Mouse (Mus musculus) intestine, embryonic 14.5 days (tissue): Measurements from ENCODE around the gene Gm10192. TPM values are rescaled to one million over a fixed set of nuclear protein-coding genes. Genes with fewer than 3 reads are reported as not detected.
"Not testable (repeated sequence)": the region's sequence is repeated elsewhere in the genome, so short reads cannot be mapped to it uniquely, and the experiment has no call there.

Experiments used
- ATAC-seq: fragments of 200-750 bp; cut with Nextera tagmentation; replicated peaks from 2 replicates; pipeline ENCODE4 v1.8.0; 2017; ENCODE audit warnings: low read depth, moderate number of reproducible peaks, moderate TSS enrichment, moderate library complexity; ENCODE audit not compliant: low FRiP score, low TSS enrichment
- DNase-seq: peaks from one replicate; pipeline ENCODE4 v3.0.0-alpha.2; 2018; ENCODE audit warnings: low spot score
- H3K27ac ChIP-seq: fragments of 300-500 bp; sonication (generic); 2 replicates; pipeline ENCODE4 v1.5.1; 2014; ENCODE audit warnings: low read depth, mild to moderate bottlenecking, control low read depth
- H3K27me3 ChIP-seq: fragments of 300-500 bp; sonication (generic); replicated peaks from 2 replicates; pipeline ENCODE4 v1.6.1; 2014; ENCODE audit warnings: low read length, control low read depth; ENCODE audit not compliant: control insufficient read depth, insufficient read depth
- H3K36me3 ChIP-seq: fragments of 300-500 bp; sonication (generic); 2 replicates; pipeline ENCODE4 v1.6.1; 2014; ENCODE audit warnings: low read length, control low read depth; ENCODE audit not compliant: control insufficient read depth, insufficient read depth
- H3K4me1 ChIP-seq: fragments of 300-500 bp; sonication (generic); replicated peaks from 2 replicates; pipeline ENCODE4 v1.6.1; 2014; ENCODE audit warnings: low read length, control low read depth, mixed read lengths; ENCODE audit not compliant: control insufficient read depth, insufficient read depth
- H3K4me2 ChIP-seq: fragments of 300-500 bp; sonication (generic); 2 replicates; pipeline ENCODE4 v1.6.1; 2014; ENCODE audit warnings: low read length
- H3K4me3 ChIP-seq: fragments of 300-500 bp; sonication (generic); 2 replicates; pipeline ENCODE4 v1.5.1; 2014; ENCODE audit warnings: low read depth, low read length, control low read depth, mixed read lengths
- H3K9ac ChIP-seq: fragments of 300-500 bp; sonication (generic); 2 replicates; pipeline ENCODE4 v1.6.1; 2014; ENCODE audit warnings: mild to moderate bottlenecking, low read length
- H3K9me3 ChIP-seq: fragments of 300-500 bp; sonication (generic); 2 replicates; pipeline ENCODE4 v1.6.1; 2016; ENCODE audit warnings: low read length, control low read depth; ENCODE audit not compliant: control insufficient read depth
- WGBS: fragments of 180-500 bp; shearing (Covaris S2); extraction: QIAGEN DNeasy Blood & Tissue Kit; methylation state at CpG from one replicate; pipeline ENCODE4 v1.1.7; 2014; 5-methylcytosine and 5-hydroxymethylcytosine counted together
- polyA plus RNA-seq: library from polyadenylated mRNA; unstranded; fragments of >200 nt; fragmentation: Nextera tagmentation; extraction: Ambion mirVana; gene quantifications from 2 replicates; pipeline ENCODE4 v1.2.1, GENCODE M21; 2014

The Gm10192 gene
- not detected in 2 replicates for polyA plus RNA-seq

DNA sequence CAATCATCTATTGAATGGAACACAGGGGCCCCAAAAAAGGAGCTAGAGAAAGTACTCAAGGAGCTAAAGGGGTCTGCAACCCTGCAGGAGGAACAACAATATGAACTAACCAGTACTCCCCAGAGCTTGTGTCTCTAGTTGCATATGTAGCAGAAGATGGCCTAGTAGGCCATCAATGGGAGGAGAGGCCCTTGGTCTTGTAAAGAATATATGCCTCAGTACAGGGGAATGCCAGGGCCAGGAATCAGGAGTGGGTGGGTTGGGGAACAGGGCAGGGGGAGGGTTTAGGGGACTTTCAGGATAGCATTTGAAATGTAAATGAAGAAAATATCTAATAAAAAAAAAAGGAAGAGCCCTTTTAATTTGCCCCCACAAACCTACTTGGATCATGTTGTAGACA, at the start of gene Gm10192:
Gene Gm10192 (minus strand): TSS at position 101 of the 400 bp plus-strand sequence.
- H3K4me2 ChIP-seq, DNase-seq, H3K27me3 ChIP-seq, H3K27ac ChIP-seq, H3K9me3 ChIP-seq, H3K4me3 ChIP-seq, ATAC-seq, H3K4me1 ChIP-seq, H3K36me3 ChIP-seq, H3K9ac ChIP-seq: not testable (repeated sequence)

DNA sequence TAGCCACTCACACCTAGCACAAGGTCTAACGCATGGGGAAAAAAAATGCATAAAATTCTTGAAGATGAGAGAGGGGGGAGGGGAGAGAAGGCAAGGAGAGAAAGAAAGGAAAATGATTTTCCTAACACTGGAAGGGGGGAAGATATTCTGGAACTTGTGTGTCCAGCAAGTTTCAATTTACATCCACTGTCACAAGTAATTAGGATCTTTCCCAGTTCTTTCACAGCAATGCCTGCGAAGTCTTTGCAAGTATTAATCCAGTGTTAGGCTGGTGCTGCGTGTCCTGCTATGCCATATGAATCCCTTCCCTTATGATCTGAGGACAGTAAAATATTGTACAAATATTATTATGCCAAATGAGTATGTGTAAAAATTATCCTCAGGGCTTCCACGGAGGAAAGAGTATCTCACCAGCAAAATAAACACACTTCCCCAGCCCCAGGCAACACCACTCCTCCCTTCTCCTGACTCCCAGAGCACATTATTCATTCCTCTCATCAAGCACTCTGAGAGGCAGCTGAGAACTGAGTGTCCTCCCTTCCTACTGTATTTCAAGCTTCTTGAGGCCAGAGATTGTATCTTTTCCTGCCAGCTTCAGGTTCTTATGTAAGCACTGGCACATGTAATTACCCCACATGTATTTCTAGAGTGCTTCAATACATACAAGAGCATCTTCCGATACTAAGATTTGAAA, 47.6 kb upstream of the Gm10192 start:
- no peak overlapping the region for H3K4me2 ChIP-seq
- H3K36me3 ChIP-seq, result no peaks in the 10 kb centered on the region
- WGBS, result 29% methylated on average over 5 of the region's 5 CpGs
- no peak for DNase-seq
- no peak overlapping the region for H3K4me3 ChIP-seq
- ATAC-seq, result no peak
- H3K27me3 ChIP-seq, result no peaks in the 10 kb centered on the region
- H3K9ac ChIP-seq, result no peak overlapping the region
- no peaks in the 10 kb centered on the region for H3K4me1 ChIP-seq
- no peaks in the 10 kb centered on the region for H3K9me3 ChIP-seq
- H3K27ac ChIP-seq, result no peak overlapping the region

DNA sequence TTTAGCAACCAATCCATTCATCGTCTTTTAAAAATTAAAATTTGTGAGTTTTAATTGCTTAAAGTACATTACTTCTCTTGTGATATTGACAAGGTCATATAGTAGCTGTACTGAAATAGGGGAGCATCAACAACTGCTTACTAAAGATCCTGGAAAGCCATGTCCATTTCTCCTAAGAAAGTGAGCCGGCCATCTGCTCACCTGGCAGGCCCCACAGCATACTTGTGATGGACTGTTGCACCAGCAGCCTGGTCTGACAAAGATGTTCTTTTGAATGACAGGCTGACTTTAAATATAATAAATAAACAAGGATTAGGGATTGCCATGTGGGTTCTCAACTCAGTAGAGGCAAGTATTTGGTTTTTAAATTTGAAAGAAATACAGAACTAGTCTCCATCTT, 36.7 kb upstream of the Gm10192 start:
- Histone ChIP-seq H3K27ac (no peak overlapping the region), H3K4me2 (no peak overlapping the region), H3K9me3 (no peaks in the 10 kb centered on the region), H3K4me1 (no peaks in the 10 kb centered on the region), H3K4me3 (no peak overlapping the region), H3K9ac (no peak overlapping the region), H3K36me3 (no peaks in the 10 kb centered on the region), H3K27me3 (no peaks in the 10 kb centered on the region)
- ATAC-seq (no peak), DNase-seq (no peak)
- WGBS, result 93% methylated on average over 2 of the region's 2 CpGs

DNA sequence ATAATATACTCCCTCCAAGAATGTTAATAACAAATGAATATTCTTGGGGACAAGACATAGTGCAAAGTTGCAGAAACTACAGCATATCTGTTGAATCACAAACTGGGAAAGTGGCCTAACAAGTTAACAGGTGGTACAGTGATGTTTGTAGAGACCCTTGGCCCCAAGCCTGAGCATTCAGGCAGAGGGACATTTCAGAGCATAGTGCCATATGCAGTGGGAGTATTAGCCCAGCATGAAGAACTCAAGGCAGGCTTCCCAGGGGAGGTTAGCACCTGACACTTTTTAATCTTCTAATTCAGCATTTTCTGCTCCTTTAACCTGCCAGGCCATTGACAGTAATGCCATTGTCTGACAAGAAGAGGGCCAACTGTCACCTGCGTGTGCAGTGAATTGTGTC, 34.9 kb upstream of the Gm10192 start:
- WGBS, result 90% methylated on average over 1 of the region's 1 CpGs
- Histone ChIP-seq H3K36me3 (no peaks in the 10 kb centered on the region), H3K4me1 (no peaks in the 10 kb centered on the region), H3K27ac (no peak overlapping the region), H3K27me3 (no peaks in the 10 kb centered on the region), H3K9ac (no peak overlapping the region), H3K9me3 (no peaks in the 10 kb centered on the region), H3K4me3 (no peak overlapping the region), H3K4me2 (no peak overlapping the region)
- ATAC-seq, result no peak
- DNase-seq, result no peak

DNA sequence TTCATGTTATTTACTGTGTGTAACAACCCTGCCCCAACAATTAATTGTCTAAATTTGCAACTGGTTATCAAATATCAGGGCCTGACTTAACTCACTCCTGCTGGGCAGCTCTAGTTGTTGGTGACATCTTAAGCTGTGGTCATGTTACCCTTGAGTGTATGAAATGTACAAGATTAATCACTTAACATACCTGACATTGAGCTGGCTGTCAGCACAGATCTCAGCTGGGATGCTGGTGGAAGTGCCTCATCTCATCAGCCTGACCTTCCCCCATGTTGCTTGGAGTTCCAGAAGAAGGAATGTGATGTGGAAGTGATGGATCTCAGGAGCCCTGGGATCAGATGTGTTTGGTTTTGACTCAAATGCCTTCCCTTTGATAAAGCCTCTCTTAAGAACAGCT, 29.5 kb upstream of the Gm10192 start:
- no peak overlapping the region for H3K27ac ChIP-seq
- no peaks in the 10 kb centered on the region for H3K27me3 ChIP-seq
- H3K4me3 ChIP-seq, result no peak overlapping the region
- H3K9ac ChIP-seq, result no peak overlapping the region
- H3K9me3 ChIP-seq, result no peaks in the 10 kb centered on the region
- no peak for DNase-seq
- no peak overlapping the region for H3K4me2 ChIP-seq
- no peaks in the 10 kb centered on the region for H3K36me3 ChIP-seq
- ATAC-seq, result no peak
- H3K4me1 ChIP-seq, result no peaks in the 10 kb centered on the region

DNA sequence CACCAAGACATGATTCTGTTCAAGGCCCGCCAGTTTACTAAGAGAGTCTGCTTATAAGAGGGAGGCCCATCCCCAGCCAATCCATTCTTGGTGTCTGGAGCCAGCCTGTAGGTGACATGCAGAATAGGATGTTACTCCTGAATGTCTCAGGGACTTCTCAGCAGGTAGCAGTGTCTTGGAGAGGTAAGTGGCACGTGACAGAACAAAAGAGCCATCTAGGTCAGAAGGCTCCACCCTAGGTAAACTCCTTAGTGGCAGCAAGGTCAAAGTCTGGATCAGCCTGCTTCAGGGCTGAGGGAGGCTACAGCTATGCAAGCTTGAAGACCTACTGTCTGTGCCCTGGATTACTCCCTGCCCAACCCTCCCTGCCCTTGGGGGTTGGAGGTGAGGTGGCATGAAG, 20.0 kb upstream of the Gm10192 start:
- DNase-seq, H3K27me3 ChIP-seq, H3K27ac ChIP-seq, H3K4me1 ChIP-seq, ATAC-seq, H3K9me3 ChIP-seq, H3K36me3 ChIP-seq, H3K9ac ChIP-seq, H3K4me2 ChIP-seq, H3K4me3 ChIP-seq: not testable (repeated sequence)
- 52% methylated on average over 2 of the region's 2 CpGs for WGBS

DNA sequence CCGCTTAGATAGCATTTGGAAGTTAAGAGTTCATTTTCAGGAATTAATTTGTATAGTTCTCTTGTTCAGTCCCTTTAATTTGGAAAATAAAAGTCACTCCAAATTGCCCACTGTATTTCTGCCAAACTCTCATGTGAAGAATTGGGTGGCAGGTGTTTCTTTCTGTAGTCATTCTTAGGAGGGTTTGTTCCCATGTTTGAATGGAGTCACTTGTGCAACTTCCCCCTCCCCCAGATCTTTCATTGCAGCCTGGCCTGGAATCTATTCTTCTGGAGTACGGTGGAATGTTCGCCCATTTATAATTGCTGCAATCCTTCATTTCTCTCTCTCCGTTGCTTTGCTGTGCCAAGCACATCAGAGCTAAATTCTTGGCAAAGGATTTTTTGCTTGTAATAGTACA, 10.2 kb upstream of the Gm10192 start:
- DNase-seq, result no peak

DNA sequence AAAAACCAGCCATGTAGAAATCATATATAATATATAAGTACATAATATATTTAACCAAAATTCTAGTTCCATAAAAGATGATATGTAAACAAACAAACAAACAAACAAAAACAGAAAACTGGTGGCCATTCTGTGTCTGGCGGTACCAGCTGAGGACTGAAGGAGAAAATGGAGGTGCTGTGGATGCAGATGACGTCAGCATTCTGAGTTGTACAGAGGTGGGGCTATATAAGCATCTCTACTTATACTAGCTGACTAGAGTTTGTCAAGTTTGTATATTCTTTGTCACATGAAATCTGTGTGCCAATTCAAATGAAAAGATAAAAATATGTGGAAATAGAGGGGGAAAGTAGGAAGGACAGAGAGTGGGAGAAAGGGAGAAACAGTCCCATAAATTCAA, 9.6 kb upstream of the Gm10192 start:
- no peak overlapping the region for H3K4me2 ChIP-seq
- no peak overlapping the region for H3K27ac ChIP-seq
- ATAC-seq, result no peak
- H3K9me3 ChIP-seq, result no peaks in the 10 kb centered on the region
- H3K4me1 ChIP-seq, result no peaks in the 10 kb centered on the region
- H3K9ac ChIP-seq, result no peak overlapping the region
- H3K27me3 ChIP-seq, result no peaks in the 10 kb centered on the region
- no peaks in the 10 kb centered on the region for H3K36me3 ChIP-seq
- H3K4me3 ChIP-seq, result no peak overlapping the region
- WGBS, result 73% methylated on average over 2 of the region's 2 CpGs
- no peak for DNase-seq

More for the DNA sequence above, 10.2 kb upstream of the Gm10192 start:
- Histone ChIP-seq H3K4me1 (no peaks in the 10 kb centered on the region), H3K36me3 (no peaks in the 10 kb centered on the region), H3K9me3 (no peaks in the 10 kb centered on the region), H3K4me2 (no peak overlapping the region), H3K9ac (no peak overlapping the region), H3K4me3 (no peak overlapping the region), H3K27ac (no peak overlapping the region), H3K27me3 (no peaks in the 10 kb centered on the region)
- ATAC-seq, result no peak
- 49% methylated on average over 4 of the region's 4 CpGs for WGBS

DNA sequence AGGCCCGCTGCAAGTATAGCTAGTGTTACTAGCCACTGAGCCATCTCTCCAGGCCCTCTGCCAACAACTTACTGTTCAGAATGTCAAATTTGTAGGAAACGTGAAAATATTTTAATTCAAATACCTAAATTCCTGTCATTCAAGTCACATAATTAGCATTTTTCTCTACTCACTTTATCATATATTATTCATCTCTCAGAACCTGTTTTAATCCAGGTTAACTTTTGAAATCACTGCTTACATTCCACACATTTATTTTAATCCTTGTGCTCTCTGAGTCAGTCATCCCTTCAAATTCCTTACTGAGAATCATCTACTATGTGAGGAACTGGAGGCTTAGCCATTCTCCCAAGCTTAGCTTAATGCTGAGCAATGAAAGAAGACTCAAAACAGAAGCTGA, 2.6 kb downstream of the Gm10192 start:
- Histone ChIP-seq H3K27ac (no peak overlapping the region), H3K4me2 (no peak overlapping the region), H3K9me3 (no peaks in the 10 kb centered on the region), H3K4me3 (no peak overlapping the region), H3K36me3 (no peaks in the 10 kb centered on the region), H3K9ac (no peak overlapping the region), H3K27me3 (no peaks in the 10 kb centered on the region), H3K4me1 (no peaks in the 10 kb centered on the region)
- 78% methylated on average over 2 of the region's 2 CpGs for WGBS
- ATAC-seq, result no peak
- no peak for DNase-seq
